Mouse (Mus musculus) frontal cortex, postnatal 14 days (tissue): Measurements from ENCODE around the gene Col16a1.

Source experiments
- DNase-seq, 2 experiments: peaks; one replicate each; pipeline ENCODE4 v3.0.0; 2022; ENCODE audit warnings: low spot score in 2 of 2

Col16a1 gene

DNA sequence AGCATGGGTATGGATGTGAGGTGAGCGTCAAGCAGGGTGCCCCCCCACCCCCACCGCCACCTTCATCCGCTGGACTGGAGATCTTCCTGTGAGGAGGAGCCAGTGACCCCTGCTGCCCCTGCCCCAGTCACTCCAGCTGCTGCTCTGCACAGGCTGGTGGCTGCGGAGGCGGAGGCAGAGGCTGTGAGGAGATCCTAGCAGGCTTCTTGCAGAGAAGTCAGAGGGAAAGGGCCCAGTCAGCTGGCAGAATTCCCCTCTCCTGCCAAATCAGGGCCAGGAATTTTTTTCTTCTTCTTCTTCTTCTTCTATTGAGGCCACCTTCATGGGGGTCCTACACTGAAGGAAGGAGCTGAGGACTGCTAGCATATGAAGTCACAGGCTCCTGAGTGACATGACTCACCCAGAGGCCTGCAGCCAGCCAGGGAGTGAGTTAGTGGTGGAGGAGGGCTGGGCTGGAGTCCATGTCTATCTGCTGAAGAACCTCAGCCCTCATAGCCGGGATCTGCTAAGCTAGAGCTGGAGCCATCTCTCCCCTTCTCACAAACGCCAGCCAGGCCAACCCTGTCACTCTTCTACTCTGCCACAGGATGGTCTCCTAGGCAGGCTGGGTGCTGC, 36.8 kb downstream of the Col16a1 start:
- DNase-seq, result no peak

DNA sequence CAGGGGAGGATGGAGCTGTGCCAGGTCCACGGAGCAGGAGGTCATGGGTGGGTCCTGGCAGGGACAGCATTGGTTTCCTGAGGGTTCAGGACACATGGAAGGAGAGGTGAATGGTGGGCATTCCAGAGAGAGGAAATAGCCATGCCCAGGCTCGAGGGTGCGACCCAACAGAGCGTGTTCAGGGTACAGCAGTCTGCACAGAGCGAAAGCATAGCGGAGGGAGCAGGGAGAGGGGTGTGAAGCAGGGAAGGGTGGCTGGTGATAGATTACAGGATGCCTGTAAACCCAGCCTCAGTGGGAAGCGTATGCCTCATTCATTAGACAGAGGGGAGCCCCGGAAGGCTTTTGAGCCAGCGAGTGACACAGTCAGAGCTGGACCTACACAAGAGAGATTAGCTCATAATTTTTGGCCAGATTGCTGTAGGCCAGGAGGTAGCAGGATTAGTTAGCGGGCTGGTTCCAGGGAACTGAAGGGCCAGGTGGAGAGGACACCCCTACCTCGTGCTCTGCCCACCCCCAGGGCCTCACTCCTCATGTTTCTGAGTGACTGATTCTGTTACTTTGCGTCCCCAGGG, 37.7 kb downstream of the Col16a1 start:
- no peak for DNase-seq

DNA sequence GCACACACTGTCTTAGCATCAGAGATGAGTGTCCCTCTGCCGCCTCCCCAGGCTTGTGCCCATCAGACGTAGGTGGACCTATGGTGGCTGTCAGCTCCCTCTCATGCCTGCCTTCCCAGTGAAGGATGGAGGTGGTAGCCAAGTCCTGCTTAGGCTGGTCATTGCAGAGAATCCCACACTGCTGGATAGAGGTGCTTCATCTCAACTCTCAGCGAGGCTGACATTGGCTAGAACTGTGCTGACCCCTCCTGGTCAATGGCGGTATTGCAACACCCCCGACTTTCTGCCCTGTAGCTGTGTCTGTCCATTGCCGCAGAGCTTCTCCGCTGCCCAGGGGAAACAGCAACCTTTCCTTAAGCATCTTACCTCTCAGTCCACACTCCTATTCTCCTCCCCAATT, 39.7 kb downstream of the Col16a1 start:
- peak; percentile 77 to 95 for DNase-seq

DNA sequence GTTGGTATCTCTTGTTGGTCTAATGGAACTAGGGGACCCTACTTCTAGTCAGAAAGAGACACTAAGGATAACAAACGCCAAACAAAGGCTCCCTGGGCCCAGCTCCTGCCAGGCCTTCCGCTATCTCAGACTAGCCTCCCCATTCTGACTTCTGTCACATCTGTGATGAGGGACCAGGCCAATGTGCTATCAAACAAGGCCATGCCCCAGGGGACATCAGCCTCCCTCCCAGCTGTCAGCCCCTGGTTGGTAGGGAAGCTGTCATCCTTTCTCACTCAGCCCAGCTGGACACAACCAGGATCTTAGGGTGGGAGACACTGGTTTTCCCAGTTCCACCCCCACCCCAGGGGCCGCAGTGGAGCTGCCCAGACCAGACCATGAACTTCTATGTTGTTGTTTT, 47.5 kb downstream of the Col16a1 start:
- no peak for DNase-seq

DNA sequence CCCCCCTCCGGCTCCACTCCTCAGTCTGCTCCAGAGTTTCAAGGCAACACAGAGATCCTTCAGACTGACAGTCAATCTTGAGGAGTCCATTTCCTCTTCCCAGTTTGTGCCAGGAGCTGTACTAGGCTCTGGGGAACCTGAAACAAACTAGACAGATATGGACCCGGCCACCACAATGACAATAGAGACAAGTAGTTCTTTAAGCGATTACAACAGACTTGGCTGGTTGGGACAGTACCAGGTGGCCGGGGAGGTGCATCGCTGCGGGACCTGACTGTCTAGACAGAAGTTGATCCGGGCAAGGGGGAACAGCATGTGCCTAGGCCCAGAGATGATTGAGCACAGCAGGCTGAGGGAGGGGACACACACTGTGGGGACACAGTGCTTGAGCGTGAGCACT, 53.5 kb downstream of the Col16a1 start:
- no peak for DNase-seq

DNA sequence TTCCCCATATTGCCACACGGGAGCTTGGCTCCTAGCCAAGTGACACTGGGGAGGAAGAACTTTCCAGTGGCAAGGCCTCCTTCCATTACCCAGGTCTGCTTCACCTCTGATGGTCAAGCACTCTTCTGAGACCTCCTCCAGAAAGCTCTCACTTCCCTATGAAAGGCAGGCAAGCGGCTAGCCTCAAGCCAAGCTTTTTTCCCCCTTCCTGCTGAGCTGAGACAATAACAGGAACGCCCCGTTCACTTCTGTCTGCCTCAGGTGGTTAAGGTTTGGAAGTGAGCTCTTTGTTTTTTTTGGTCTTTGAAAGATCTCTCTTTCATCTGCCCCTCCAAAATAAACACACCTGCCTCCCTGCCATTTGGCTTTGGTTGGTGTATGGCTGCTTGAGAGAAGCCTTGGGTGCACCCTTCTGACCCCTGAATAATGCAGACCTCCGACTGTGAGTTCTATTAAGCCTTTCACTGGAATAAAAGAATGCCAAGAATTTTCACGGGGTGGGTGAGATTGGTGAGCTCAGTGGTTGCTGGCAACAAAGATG, 54.5 kb downstream of the Col16a1 start, which contains the start of gene Pef1:
Gene Pef1, plus strand, starts transcription at position 448 of the 541 bp plus-strand sequence.
- DNase-seq, result no peak

DNA sequence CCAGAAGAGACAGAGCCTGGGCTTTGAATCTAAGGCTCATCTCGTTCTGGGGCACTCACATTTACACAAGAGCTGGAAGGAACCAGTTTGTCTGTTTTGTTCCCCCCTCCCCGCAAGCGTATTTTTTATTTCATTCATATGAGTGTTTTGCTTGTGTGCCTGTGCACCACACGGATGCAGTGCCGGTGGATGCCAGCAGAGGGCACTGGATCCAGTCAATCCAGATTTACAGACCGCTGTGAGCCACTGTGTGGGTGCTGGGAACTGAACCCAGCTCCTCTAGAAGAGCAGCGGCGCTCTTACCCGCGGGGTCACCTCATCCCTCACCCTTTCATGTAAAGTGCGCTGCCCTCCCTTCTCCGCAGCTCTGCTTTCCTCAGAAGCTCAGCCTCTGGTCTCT, 56.0 kb downstream of the Col16a1 start:
- DNase-seq, result no peak

DNA sequence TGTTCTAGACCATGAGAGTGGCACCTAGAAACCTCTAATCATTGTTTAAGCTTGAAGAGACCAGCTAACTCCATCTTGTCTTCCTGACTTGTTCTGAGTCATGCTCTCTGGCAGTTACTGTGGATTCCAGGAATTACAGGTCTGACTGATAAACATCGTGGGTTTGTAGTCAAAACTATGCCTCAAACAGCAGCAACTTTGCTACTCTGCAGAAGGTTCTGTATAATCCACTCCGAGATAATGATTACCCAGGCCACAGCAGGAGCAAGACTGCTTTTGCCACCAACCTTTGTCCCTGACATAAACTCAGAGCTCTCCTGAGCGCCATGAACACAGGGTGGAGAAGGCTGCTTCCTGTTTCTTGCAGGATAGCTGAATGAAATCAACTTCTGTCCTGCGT, 56.9 kb downstream of the Col16a1 start:
- DNase-seq, result no peak

DNA sequence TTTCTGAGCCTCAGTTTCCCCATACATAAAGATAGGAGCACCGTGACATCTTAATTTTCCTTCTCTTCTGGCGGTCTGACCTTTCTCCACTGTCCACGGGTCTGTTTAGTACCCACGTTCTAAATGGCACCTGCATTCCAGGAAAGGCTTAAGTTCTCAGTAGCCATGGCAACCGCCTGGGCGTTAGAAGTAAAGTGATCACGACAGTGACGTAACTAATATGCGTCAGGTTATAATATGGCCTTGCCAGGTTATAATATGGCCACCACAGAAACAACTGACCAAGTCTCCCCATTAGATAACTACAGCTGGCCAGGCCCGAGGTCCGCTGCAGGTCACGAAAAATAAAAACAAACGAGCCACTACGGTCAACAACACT, 59.4 kb downstream of the Col16a1 start:
- DNase-seq, result no peak

DNA sequence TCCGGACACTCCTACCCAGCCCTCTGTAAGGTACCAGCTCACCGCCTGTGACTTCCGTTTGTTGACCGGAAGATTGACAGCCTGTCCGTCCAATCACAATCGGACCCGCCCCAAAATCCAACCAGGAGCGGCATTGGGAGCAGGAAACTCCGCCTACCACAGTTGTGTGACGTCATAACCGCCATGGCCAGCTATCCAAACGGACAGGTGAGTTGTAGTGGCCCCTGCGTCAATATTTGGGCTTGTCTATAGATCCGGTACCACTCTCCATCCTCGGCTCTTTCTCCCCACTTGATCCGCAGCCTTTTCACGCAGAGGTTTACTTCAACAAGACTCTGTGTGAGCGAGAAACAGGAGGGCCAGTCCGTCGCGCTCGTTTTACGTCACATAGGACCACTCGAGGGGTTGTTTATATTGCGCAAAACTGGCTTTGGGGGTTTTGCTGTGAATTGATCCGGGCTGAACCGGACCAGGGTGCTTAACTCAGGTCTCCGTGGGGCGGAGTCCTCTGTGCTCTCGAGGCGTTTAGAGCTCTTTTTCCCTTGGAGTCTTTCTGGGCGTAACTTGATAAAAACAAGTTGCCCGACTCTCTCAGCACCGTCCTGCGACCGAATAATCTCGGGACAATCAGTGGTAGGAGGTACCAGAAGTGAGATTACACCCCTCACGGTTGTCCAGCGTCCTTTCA, 59.9 kb downstream of the Col16a1 start:
- DNase-seq, result peak; percentile 99 to 100

DNA sequence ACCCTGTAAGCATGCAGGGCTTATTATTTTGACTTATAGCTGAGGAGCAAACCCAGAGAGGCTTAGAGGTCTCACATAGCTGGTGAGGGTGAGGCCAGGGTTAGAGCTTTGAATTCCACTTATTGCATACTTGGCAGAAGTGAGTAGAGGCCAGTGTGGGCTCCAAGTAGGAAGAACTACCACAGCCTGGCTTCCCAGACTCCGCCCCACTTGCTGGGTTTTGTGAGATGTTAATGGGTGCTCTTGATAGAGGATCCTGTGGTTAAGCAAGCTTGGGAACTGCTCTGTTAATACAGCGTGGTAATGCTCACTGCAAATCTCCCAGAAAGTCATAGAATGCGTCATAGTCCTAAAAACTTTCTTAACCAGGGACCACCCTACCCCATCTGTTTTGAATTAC, 61.3 kb downstream of the Col16a1 start:
- no peak for DNase-seq

DNA sequence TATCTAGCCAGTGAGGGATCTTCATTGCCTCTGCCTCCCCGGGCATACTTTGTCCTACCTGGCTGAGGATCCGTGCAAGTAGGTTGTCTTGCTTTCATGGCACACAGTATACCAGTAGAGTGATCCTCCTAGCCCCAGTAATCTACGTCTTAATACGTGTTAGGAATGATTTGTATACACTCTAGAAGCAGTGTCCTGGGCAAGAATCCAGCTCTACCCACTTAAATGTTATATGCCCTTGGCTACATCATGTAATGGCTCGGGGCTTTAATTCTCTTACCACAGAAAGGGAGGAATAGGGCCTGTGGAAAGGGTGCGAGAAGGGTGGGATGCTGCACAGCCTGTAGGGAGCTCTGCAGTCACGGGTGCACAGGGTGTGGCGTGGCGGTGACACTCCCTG, 62.0 kb downstream of the Col16a1 start:
- DNase-seq, result no peak

DNA sequence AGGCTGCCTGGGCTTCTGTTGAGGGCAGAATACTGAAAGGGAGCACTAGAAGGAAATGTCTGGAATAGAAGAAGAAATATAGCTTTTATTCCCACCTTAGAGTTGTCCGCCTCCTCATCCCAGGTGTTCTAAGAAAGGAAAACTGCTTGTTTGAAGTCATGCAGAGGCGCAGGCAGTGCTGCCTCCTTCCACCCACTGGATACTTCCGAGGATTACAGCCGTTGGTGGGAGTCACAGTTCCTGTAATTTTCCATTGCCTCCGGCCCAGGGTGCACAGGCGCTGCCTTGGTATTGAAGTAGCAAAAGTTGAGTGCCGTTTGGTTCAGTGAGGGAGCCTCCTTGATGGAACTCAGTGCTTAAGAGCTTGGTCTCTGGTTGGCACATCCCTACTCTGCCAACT, 62.5 kb downstream of the Col16a1 start:
- DNase-seq, result no peak

DNA sequence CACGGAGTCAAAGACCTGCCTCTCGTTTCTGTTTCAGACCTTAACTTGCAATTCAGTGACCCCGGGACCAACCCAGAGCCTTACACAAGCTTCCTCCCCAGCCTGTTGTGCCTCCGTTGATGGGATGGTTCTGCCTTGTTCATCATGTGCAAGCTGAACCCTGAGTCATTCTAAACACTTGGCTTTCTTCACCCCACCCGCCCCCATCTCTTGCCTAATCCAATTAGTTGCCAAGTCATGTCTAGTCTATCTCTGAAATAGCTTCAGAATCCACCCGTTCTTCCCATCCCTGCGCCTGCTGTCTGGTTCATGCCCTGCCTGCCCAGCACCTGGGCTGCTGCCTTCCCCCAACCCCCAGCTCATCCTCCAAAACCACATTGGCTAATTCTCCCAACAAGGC, 64.7 kb downstream of the Col16a1 start:
- DNase-seq, result no peak

DNA sequence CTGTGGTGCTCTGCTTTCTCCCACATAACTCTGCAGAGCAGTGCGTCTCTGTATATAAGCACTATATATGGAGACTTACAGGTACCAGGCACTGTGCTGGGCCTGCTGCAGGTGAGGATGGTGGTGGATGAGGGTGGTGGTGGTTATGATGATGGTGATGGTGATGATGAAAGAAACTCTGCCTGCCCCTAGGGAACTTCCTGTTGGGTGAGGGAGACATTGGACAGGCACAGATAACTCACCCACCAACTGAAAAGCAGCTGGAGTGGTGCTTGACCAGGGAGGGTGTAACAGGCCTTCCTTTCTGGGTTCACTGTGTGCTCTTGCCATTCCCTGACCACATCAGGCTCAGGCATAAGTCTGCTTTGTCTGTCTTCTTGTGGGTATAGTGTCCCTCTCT, 65.1 kb downstream of the Col16a1 start:
- no peak for DNase-seq

DNA sequence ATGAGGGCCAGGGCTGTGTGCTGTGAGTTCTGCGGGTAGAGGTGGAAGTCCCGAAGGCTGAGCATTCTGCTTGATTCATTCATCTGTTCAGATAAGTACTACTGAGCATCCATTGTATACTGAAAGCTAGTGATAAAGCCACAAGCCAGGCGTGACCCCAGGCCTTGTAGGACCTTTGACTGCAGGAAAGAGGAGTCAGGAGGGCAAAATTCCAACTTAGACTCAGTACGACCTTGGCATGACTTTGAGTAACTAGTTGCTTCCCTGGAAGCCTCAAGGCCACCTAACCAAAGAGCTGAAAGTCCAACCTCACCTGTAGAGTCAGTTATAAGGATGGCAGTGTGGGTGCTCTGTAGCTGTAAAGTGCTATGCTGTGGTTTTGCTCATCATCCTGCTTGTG, 73.1 kb downstream of the Col16a1 start:
- DNase-seq, result no peak

DNA sequence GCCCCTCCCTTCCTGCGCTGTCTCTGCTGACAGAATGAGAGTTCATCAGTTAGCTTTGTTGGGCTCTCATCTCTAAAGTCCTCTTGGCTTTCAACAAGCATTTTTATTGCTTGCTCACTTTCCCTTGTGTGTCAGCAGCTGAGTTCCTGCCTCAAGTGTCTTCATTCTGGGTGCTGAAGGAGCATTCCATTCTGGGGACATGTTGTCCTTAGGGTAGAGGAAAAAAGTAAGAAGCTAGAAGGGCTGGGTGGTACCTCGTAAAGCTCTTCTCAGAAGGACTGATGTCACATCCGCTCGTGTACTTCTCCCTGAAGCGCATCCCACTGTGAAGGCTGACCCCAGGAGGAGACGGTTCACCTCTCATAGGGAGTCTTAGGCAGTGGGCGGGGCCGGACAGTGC, 73.9 kb downstream of the Col16a1 start:
- no peak for DNase-seq

DNA sequence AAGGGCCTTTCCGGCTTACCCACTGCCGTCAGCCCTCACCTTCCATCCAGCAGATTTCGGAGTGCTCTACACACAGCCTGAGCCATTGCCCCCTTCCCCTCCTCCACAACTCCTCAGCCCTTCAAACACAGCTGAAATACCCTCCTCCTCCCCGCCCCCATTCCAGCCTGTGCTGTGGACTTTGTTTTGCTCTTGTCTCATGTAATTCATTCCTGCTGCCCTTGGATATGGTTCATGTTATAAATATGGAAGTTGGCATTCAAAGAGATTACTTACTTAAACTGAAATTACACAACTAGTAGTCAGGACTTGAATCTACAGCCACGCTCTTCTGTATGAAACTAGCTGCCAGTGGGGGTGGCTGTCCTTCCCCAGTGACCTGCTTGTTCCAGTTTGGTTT, 75.4 kb downstream of the Col16a1 start:
- DNase-seq, result no peak

DNA sequence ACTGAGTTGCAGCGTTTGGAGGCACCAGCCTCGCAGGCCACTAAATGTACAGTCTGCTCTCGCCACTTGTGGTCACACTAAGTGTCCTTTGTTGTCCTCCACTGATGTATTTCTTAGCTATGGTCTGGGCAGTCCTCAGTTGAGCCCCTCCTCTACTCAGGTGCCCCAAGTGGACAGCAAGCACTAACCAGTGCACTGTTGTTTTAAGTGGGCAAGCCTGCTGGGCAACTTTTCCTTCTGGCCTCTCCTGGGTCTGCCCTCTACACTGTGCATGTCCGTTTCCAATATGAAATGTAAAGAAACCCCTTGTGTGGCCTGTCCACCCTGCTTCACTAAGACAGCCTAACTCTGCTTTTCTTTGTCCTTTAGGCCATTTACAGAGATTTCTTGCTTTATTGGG, 76.5 kb downstream of the Col16a1 start:
- no peak for DNase-seq

DNA sequence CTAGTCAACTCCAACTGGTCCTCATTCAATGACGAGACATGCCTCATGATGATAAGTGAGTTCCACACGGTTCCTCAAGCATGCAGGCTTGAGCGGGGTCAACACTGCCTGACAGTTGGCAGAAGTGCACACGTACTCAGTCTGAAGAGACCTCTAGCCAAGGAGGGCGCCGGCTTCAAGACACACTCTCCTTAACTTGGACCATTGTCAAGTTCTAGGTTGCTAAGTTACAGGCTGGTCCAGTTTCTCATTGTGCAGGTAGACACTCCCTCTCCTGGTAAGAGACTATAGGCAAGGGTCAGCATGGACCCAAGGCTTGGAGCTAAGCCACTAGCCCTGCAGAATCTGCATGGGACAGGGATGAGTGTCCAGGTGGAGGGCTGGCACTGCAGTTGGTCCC, 77.5 kb downstream of the Col16a1 start:
- DNase-seq, result no peak

DNA sequence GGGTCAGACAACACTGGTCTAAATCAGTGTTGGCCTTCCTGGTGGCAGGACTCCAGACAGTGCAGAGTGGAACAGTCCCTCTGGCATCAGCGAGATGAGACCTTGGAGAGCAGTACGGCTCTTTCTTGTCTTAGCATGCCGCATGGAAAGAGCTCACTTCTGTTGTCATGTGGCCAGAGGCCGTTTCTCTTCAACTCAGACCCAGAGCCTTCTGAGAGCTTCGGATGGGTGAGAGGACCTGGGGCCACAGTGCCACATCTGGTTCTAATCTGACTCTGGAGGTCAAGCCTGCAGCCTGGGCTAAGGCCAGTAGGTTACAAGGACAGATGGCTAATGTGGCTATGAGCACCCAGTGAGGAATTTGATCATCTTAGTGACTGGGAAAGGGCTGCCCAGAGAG, 78.3 kb downstream of the Col16a1 start:
- no peak for DNase-seq

DNA sequence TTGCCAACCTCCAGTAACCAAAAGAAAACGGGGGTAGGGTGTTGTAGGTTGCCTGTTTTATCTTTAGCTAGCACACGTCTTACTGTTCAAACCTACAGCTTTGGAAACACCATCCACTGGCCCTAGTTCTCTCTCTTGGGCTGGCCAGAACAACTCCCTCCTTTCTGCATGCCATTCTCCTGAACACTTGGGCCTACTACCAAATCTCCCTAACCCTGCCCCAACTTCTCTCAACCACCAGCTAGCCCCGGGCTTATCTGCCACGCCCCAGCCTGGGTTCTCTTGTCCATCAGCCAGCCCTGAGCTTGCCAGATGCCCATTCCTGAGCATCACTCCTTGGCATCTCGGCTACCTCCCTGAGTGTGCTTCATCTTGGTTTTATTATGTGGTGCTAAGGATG, 81.3 kb downstream of the Col16a1 start:
- DNase-seq, result no peak

DNA sequence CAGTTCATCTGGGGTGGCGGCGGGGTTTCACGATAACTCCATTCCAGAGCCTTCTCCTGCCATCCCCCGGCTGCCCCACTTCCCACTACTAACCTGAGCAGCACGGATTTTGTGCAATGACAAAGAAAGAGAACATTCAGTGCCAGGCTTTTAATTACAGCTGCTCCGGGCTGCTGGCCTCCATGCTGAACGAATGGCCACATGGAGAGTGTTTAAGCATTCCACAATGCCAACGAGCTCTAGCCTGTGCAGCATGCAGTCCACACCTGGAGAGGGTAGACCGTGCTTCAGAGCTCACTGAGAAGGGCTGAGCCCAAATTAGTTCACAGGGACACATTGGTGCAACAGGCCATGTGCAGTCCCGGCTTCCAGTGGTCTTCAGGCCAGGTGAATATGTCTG, 82.4 kb downstream of the Col16a1 start:
- no peak for DNase-seq
